Mouse (Mus musculus) ES-CJ7 (cell line): Measurements from ENCODE around the gene Slc16a5.
A peak's percentile ranks its signal among the peaks of the same experiment; 100 is the strongest.
"Not testable (repeated sequence)": the region's sequence is repeated elsewhere in the genome, so short reads cannot be mapped to it uniquely, and the experiment has no call there.

Experiments
- DNase-seq: peaks from one replicate; pipeline ENCODE4 v3.0.0; 2011; ENCODE audit warnings: low read depth, low spot score

Slc16a5 gene

DNA sequence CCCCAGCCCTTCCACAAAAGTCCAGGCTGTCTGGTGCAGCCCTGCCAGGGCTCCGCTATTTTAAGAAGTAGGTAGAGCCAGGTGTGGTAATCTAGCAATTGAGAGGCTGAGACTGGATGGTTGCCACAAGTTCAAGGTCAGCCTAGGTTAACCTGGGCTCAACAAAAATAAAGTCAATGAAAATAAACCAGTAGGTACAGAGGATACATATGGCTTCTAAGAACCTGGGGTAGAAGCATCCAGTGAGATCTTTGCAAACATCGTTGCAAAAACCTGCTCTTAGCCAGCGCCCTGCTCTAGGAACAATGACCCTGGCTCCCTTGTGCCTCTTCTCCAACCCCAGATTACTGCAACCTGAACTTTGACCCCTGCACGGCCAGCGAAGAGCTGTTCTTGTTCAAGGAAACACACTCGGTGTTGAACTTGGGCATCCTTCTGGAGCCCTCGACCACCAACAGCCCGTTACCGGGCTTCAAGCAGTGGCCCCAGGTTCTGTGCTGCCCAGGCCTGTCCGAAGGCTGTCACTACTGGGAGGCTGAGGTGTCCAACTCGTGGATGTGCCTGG lies 14.9 kb upstream of the Slc16a5 start:
- no peak for DNase-seq

DNA sequence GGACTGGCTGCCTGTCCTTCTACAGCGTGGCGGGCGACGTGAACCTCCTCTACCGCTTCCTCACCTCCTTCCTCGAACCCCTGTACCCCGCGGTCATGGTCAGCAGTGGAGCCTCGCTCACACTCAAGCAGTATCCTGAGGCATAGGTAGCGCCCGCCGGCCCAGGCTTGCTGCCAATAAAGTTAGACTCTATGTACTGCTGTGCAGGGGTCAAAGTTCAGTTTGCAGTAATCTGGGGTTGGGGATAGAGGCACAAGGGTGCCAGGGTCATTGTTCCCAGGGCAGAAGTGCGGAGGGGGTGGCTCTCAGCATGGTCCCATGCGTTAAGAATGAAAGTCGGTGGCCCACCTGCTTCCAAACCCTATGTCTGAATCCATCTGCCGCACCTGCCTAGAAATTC lies 14.2 kb upstream of the Slc16a5 start:
- DNase-seq: no peak

DNA sequence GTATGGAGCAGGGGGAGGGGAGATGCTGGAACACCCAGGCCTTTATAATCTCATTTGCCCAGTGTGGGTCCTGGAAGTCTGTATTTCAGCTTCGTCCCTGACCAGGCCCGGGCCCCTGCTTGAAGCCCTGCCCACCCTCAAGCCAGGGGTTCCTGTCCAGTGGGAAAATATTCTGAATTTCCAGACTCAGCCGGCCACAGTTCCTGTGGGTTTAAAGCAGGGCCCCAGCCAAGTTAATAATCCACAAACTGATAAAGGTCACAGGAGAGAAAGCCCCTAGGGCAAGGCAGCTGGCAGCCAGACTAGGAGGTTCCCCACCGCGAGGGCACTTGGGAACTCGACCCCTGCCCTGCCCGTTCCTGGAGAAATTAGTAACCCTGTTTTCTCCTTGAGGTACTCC lies 13.3 kb upstream of the Slc16a5 start:
- DNase-seq: no peak

GRCm38 (mm10) chr11:115450176-115450575 lies 12.1 kb upstream of the Slc16a5 start:
- no peak for DNase-seq

DNA sequence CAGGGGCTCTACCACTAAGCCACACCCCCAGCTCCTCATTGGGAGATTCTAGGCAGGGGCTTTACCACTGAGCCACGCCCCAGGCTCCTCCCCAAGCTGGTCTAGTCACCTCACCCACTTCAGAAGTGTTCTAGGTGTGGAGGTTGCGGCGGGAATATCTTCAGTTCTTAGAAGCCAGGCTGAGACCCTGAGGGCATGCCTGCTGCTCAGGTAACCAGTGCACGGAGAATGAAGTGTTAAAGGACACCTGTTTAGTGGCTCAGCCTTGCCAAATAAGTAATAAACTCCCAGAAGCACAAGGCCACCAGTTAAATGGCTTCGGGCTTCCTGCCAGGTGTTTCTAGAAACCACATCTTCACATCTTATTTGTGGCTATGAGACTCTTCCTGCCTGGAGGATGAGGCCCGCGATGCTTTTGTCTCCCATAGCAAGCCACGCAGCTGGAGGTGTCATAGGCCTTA lies 10.5 kb upstream of the Slc16a5 start:
- no peak for DNase-seq

GRCm38 (mm10) chr11:115452281-115452860 lies 9.9 kb upstream of the Slc16a5 start:
- DNase-seq: no peak

DNA sequence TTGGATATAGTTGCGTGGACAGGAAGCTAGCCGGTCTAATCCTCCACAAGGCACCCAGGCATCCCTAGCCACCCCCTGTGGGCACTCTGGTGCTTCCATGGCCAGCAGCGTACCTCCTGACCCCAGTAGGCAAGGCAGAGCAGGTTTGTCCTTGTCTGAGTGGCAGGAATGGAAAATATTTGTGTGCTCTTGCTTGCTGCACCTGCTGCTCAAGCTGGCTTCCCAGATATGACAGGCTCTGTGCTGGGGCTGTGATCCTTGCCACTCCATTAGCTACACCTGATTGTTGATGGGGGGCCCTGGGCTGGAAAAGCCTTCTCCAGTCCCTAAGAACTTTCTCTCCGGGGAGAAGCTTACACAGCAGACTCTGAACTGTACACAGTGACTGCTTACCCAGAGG lies 9.0 kb upstream of the Slc16a5 start:
- no peak for DNase-seq

DNA sequence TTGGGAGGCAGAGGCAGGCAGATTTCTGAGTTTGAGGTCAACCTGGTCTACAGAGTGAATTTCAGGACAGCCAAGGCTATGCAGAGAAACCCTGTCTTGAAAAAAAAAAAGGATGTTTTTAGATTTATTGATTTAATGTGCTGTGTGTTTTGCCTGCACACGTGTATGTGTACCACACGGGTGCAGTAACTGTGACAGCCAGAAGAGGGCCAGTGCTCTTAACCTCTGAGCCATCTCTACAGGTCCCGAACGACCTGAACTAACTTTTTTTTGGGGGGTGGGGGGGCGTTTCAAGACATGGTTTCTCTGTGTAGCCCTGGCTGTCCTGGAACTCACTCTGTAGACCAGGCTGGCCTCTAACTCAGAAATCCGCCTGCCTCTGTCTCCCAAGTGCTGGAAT lies 7.5 kb upstream of the Slc16a5 start:
- peak; percentile 58 for DNase-seq

- DNase-seq: peak; percentile 67
These were observed 6.7 kb upstream of the Slc16a5 start for GRCm38 (mm10) chr11:115455619-115456018.

DNA sequence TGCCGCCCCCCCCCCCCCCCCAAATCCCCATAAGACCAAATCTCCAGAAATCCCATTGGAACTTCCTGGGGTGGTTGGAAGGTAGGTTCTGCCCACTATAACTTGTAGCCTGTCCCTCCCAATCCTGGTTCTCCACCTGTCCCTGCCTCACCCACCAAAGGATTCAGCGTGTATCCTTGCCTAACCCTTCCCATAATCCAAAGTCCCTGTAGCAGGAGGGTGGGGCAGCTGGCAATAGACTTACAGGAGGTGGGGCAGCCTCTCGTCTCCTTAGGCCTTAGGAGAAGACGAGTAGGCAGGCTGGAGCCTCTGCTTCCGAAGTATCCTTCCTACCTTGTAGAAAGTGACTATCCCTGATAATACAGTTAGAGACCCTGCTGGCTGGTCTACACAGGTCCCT lies 6.1 kb upstream of the Slc16a5 start:
- DNase-seq: no peak

GRCm38 (mm10) chr11:115457405-115457804 lies 4.9 kb upstream of the Slc16a5 start:
- no peak for DNase-seq

DNA sequence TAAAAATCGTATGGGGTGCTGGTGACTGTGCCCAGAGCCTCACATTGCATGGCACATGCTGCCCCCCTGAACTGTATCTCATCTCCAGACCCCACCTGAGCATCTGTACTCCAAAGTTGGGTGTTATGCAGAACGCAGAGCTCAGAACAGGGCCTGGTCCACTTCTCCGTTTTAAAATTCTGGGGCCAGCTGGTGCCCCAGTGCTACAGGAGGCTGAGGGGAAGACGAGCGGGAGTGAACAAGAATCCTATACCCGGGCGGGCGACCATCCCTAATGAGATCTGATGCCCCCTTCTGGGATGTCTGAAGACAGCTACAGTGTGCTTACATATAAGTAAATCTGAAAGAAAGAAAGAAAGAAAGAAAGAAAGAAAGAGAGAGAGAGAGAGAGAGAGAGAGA lies 1.3 kb upstream of the Slc16a5 start:
- no peak for DNase-seq

- no peak for DNase-seq
These were observed 430 bp upstream of the Slc16a5 start for GRCm38 (mm10) chr11:115461846-115462242.

DNA sequence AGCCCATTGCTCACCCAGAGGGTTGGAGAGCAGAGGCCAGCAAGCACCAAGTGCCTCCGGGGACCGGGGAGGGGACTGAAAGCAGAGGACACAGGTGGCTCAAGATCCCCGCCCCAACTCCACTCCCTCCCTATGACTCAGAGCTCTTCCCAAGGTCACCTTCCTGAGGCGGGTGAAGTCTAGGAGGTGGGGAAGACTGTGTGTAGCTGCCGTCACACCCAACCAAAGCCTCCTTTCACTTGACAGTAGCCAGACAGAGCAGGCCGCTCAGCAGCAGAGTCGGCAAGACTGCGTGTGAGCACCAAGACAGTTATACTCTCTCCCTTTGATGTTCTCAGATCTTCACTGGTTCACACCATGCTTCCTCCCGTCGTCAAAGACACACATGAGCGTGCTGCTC lies 1.1 kb downstream of the Slc16a5 start:
- DNase-seq: peak; percentile 81

DNA sequence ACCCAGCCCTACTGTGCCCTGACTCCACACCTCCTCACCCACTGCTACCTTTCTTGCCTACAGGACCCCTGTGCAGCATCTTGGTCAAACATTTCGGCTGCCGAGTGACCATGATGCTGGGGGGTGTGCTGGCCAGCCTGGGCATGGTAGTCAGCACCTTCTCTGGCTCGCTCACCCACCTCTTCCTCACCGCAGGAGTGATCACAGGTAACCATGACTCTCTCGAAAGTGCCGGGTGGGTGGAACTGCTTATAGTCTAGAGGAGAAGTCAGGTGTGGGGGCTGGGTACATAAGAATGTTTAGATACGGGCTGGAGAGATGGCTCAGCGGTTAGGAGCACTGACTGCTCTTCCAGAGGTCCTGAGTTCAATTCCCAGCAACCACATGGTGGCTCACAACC lies 2.6 kb downstream of the Slc16a5 start:
- no peak for DNase-seq

DNA sequence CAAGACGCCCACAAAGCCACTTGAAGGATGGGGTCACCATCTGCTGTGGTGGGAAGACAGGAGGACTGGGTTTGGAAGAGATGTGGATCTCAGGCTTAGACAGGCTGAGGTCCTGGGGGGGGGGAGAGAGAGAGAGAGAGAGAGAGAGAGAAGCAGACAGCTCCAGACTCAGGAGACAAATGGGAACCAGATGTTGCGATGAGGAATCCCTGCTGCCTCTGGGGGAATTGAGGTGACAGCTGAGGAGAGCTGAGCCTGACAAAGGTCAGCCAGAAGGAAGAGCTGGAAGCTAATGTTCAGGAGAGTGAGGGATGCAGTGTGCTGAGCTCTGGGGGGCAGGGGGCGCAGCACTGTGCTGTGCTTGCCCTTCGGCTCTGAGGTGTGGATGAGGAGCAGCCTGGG lies 4.9 kb downstream of the Slc16a5 start:
- no peak for DNase-seq

DNA sequence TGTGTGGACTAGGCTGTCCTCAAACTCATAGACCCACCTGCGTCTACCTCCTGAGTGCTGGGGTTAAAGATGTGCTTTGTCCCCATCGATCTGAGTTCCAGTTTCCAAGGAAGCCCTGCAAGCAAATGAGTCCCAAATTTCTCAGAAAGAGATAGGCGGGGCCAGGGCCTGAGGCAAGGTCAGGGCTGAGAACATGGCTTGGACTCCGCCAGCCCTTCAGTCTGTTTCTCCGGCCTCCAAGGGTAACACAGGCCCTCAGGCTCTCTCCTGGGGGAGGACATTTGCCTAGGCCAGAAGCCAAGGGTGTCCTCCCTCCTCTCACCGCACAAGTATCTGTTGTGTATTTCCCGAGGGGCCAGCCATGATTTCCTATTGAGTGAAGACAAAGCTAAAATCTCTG lies 9.9 kb downstream of the Slc16a5 start:
- DNase-seq: no peak

GRCm38 (mm10) chr11:115473626-115474275 lies 11.5 kb downstream of the Slc16a5 start:
- peak; percentile 97 for DNase-seq

- peak; percentile 97 for DNase-seq
These were observed 12.9 kb downstream of the Slc16a5 start, which contains the start of gene Armc7 for GRCm38 (mm10) chr11:115475025-115475757. Armc7 (plus strand) TSS chr11:115475667.

- no peak for DNase-seq
These were observed 13.5 kb downstream of the Slc16a5 start for GRCm38 (mm10) chr11:115475758-115476237.

- DNase-seq: not testable (repeated sequence)
These were observed 14.4 kb downstream of the Slc16a5 start for GRCm38 (mm10) chr11:115476630-115477029.

GRCm38 (mm10) chr11:115477388-115477787 lies 15.1 kb downstream of the Slc16a5 start:
- not testable (repeated sequence) for DNase-seq
